Mouse (Mus musculus): Measurements from ENCODE around the gene Preb. TPM values are rescaled to one million over a fixed set of nuclear protein-coding genes. Genes with fewer than 3 reads are reported as not detected.
A peak's percentile ranks its signal among the peaks of the same experiment; 100 is the strongest.

The Preb gene
- total RNA-seq, 2 experiments from 2014 or later: 125 to 133 TPM

DNA sequence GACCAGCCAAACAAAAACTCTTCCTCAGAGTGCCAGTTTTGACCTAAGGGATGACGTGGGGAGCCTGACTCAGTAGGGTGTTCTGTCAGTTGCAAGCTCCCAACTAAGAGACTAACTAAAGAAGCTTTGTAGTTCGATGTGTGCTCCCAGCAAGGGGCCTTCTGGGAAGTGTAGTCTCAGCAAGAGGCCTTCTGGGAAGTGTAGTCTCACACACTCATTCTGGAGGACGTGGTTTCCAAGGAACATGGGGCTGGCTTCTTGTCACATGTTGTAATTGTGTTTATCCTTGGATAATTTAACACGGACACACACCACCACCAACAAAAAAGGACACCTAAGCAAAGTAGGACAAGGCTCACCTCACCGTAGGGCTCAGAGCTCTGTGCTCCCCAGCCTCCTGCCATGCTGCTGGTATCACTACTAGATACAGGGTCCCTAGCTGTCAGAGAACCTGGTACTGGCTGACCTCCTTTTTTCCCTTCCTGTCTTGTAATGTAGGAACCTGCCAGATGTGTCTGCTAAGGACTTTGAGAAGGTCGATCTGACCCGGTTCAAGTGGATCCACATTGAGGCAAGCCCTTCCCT, 32.1 kb downstream of the Preb start:
- peak; percentile 65 to 75 for DNase-seq (ENCODE audit: low spot score in 2 of 2)
- intact Hi-C loops (cut with DNase I): no loop called here

- DNase-seq (ENCODE audit: low spot score in 2 of 2): no peak
- intact Hi-C loops (cut with DNase I): no loop called here
Observed at GRCm38 (mm10) chr5:30926073-30926472, 34.1 kb downstream of the Preb start.

DNA sequence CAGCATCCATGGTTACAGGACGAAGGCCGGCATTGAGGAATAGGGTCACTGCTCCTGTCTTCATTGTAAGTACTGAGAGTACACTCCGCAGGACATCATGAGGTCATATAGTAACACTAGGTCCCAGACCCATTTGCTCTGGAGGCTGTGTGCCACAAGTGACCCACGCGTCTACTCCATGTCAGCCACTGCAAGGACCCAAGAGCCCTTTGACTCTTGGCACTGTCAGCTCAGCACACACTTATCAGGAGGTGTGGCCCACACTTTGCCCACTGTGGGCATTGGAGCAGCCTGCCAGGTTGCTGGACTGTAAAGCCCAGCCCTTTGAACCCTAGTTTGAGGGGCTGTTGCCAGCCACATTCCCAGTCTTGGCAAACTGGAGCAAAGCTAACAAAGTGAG, 34.9 kb downstream of the Preb start:
- no peak for DNase-seq (ENCODE audit: low spot score in 2 of 2)
- intact Hi-C loops (cut with DNase I): no loop called here

GRCm38 (mm10) chr5:30924614-30925013, 35.5 kb downstream of the Preb start:
- DNase-seq (ENCODE audit: low spot score in 2 of 2): no peak
- intact Hi-C loops (cut with DNase I): no loop called here

DNA sequence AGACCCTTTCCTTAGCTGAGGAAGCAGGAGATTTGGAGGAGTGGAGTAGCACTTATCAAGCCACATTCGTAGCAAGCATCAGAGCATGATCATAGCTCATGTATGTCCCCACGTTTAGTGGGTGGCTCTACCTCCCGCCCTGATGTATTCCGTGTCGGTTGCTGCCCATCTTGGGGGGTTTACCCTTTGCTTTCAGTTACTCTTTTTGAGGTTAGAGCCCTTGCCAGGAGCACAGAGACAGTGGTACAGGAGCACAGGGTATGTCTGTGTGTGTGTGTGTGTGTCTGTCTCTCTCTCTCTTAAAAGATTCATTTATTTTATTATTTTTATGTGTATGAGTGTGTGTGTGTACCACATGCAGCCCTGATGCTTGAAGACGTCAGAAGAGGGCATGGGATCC, 37.0 kb downstream of the Preb start:
- DNase-seq (ENCODE audit: low spot score in 2 of 2): no peak
- intact Hi-C loops (cut with DNase I): no loop called here

DNA sequence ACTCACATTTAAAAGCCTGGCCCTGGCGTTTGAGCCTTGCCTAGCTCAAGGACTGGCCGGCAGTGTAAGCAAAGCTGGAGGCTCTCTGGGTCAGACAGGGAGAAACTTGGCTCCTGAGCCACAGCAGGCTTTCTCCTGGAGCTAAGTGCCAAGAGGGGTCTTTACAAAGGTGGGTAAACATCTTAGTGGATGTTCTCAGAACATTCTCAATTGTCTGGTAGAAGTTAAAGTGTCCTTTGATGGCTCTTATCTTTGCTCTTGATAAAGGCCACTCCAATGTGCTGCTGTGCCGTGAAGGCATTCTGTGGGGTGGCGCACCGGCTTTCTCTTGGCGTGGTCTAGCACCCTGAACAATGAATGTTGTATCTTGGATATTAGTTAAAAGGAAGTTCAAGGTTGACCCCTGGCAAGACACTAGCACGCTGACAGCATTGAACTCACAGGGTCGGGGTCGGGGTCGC, 37.5 kb downstream of the Preb start:
- intact Hi-C loops (cut with DNase I): no loop called here
- no peak for DNase-seq (ENCODE audit: low spot score in 2 of 2)

DNA sequence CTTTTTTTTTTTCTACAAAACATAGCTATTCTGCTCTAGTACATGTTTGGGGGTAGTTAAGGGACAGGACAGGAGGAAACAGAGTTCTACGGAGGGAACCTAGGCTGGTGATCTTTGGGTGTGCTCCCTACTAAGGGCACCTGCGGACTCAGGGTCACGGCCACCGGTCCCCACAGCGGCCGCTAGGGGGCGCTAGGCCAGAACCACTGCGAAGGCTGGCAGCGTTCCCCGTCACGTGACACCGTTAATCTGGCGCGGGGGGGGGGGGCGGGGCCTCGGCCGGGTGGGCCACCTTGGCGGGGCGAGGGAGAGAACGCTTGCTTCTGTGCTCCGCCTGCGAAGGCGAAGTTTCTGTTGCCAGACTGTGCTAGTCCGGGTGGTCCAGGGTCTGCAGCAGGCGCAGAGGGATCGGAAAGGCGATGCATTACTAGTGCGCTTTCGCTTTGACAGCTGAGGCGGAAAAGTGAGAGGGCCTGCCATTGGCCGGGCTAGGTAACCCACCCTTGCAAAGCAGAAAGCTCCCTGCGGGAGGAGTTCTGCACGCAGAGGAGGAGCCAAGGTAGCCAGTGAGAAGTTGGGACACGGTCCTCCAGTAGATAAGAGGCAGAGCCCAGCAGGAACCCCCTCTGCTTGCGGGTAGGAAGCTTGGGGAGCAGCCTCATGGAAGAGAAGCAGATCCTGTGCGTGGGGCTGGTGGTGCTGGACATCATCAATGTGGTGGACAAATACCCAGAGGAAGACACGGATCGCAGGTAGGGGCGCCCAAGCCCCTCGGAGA, 38.7 kb downstream of the Preb start, which contains the start of gene Khk:
TSS of gene Khk (plus strand) at position 176 of the 778 bp plus-strand sequence.
- intact Hi-C loops (cut with DNase I): no loop called here
- DNase-seq (ENCODE audit: low spot score in 2 of 2): peak; percentile 87 to 89

- intact Hi-C loops (cut with DNase I): no loop called here
- DNase-seq (ENCODE audit: low spot score in 2 of 2): no peak
Observed at GRCm38 (mm10) chr5:30920621-30921020, 39.5 kb downstream of the Preb start.

DNA sequence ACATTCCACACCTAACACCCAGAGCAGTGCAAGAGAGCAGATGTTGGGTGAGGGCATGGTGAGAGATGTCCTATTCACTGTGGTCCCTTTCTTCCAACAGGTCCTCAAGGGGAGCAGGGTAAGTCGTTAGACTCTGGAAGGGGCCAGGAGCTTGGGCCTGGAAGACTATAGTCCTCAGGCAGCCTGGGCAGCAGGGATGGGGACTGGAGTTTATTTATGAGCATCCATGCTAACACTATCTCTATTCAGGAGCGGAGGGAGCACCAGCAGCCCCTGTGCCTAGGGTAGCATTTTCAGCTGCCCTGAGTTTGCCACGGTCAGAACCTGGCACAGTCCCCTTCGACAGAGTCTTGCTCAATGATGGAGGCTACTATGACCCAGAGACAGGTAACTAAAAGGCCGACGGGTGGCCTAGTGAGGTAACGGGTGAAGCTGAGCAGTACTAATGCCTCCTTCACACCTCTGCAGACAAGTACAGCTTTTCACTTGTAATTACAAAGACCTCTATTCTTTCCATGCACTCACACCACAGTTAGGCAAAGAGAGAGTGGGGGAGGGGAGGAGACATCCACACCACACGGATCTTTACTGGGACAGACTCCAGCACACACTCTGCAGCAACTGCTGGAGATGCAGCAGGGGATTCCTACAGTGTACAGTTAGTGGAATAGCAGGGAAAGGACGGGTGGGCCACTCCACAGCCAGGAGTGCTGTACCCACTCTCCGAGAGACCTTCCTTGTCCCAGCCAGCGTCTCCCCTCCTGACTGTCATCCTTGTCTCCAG, 40.1 kb downstream of the Preb start:
- no peak for DNase-seq (ENCODE audit: low spot score in 2 of 2)
- intact Hi-C loops (cut with DNase I): no loop called here

- intact Hi-C loops (cut with DNase I): no loop called here
- DNase-seq (ENCODE audit: low spot score in 2 of 2): no peak
Observed at GRCm38 (mm10) chr5:30918691-30919090, 41.5 kb downstream of the Preb start.

DNA sequence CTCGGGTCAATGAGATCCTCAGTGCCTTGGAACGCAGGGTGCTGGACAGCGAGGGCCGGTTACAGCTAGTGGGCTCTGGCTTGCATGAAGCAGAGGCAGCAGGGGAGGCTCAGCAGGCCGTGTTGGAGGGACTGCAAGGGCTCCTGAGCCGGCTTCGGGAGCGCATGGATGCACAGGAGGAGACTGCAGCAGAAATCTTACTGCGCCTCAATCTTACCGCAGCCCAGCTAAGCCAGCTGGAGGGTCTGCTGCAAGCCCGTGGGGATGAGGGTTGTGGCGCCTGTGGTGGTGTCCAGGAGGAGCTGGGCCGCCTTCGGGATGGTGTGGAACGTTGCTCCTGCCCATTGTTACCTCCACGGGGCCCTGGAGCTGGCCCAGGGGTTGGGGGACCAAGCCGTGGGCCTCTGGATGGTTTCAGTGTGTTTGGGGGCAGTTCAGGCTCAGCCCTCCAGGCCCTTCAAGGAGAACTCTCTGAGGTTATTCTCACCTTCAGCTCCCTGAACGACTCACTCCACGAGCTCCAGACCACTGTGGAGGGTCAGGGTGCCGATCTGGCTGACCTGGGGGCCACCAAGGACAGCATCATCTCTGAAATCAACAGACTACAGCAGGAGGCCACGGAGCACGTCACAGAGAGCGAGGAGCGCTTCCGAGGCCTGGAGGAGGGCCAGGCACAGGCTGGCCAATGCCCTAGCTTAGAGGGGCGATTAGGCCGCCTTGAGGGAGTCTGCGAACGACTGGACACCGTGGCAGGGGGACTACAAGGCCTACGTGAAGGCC, 42.1 kb downstream of the Preb start:
- intact Hi-C loops (cut with DNase I): loop anchor here (2.0 kb wide), 1 partner anchor 111 kb away; no protein-coding TSS in a partner anchor
- no peak for DNase-seq (ENCODE audit: low spot score in 2 of 2)

GRCm38 (mm10) chr5:30917348-30917747, 42.8 kb downstream of the Preb start:
- no peak for DNase-seq (ENCODE audit: low spot score in 2 of 2)
- intact Hi-C loops (cut with DNase I): loop anchor here (2.0 kb wide), 1 partner anchor 111 kb away; no protein-coding TSS in a partner anchor

DNA sequence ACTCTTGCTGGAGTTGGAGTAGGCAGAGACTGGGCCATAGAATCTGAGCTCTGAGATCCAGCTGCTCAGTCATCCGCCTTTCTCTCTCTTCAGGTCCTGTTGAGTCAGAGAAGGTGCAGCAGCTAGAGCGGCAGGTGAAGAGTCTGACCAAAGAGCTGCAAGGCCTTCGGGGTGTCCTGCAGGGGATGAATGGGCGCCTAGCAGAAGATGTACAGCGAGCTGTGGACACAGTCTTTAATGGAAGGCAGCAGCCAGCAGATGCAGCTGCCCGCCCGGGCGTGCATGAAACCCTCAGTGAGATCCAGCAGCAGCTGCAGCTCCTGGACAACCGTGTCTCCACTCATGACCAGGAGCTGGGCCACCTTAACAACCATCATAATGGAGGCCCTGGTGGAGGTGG, 43.3 kb downstream of the Preb start:
- no peak for DNase-seq (ENCODE audit: low spot score in 2 of 2)
- intact Hi-C loops (cut with DNase I): loop anchor here (2.0 kb wide), 1 partner anchor 110 kb away; no protein-coding TSS in a partner anchor

DNA sequence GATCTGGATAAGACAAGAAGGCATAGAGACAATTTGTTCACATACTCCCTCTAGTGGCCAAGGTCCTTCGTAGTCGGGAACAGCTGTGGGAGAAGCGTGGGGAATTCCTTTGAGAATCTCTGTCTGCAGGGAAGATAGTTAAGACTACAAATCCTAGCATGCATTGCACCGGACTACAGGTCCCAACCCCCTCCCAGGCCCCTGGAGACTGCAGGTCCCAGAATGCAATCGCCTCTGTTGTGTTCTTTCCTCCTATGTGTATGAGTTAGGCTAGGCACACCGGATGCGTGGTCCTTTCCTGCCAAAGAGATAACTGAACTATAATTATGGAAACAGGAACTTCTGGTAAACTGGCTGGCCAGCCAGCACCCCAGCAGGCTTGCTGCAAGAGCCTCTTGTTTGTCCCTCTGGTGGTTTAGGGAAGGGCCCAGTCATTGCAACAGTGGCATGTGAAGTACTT, 44.2 kb downstream of the Preb start:
- peak; percentile 87 to 98 for DNase-seq (ENCODE audit: low spot score in 2 of 2)
- intact Hi-C loops (cut with DNase I): loop anchor here (2.0 kb wide), 1 partner anchor 109 kb away; no protein-coding TSS in a partner anchor

DNA sequence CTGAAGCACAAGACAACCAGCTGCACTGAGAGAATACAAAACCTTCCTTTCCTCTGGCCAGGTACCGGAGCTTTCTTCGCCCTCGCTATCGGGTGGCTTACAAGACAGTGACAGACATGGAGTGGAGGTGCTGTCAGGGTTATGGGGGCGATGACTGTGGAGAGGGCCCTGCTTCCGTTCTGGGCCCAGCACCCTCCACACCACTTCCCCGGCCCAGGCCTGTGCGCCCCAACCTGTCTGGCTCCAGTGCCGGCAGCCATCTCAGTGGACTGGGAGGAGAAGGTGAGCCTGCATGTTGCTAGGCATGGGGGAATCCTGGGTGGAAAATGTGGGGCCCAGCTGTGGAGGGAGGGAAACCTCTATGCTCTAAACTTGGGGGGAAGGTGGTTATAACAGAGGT, 44.7 kb downstream of the Preb start:
- intact Hi-C loops (cut with DNase I): no loop called here
- no peak for DNase-seq (ENCODE audit: low spot score in 2 of 2)

DNA sequence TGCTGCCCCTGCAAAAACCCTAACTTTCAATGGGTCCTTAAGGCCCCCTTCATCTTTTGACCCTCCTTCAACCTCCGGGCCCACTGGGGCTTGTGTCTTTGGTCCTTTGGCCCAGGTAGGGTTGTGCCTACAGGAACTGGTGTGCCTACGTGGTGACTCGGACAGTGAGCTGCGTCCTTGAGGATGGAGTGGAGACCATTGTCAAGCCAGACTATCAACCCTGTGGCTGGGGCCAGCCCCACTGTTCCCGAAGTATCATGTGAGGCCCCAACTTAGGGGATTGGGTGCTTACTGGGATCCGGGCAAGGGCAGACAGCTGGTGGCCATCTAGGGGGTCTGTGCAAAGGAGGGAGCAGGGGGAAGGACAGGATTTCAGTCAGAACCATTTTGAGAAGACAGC, 45.3 kb downstream of the Preb start:
- no peak for DNase-seq (ENCODE audit: low spot score in 2 of 2)
- intact Hi-C loops (cut with DNase I): no loop called here

GRCm38 (mm10) chr5:30914101-30914635, 46.0 kb downstream of the Preb start:
- DNase-seq (ENCODE audit: low spot score in 2 of 2): no peak
- intact Hi-C loops (cut with DNase I): no loop called here

DNA sequence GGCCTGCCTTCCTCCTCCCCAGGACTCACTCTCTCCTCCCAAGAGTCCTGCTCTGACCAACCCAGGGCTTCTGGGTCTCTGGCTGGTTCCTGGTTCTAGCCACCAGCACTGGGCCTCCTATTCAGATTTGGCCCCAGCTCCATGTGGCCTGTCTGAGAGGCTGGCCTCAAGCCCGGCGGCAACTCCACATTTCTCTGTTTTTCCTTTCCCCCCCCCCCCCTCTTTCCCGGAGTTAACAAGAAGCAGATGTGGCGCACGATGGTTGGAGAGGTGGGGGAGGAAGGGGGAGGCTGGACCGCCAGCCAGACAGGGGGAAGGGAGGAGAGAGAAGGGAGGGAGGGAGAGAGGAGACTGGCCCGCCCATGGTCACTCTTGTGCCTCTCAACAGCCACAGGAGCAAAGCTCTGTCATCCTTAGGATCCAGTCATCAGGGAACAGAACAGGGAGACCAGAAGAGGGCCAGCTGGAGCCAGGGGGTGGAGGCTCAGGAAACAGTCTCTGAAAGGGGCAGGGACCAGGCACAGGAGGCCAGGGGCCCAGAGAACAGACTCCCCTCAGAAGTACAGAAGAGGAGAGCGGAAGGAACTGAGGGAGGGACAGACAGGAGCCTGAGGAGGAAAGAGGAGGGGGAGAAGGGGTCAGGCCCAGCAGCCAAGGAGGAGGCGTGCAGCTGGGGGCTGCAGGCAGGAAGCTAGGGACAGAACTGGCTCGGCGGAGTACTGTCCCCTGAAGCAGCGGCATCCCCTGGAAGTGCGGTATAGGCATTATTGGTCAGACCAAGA, 46.9 kb downstream of the Preb start, which contains the start of gene Emilin1:
TSS of gene Emilin1 (plus strand) at position 343 of the 782 bp plus-strand sequence.
- intact Hi-C loops (cut with DNase I): no loop called here

More for the DNA sequence above, 46.9 kb downstream of the Preb start, which contains the start of gene Emilin1:
- no peak for DNase-seq (ENCODE audit: low spot score in 2 of 2)

Measured in left cerebral cortex, postnatal 25 days (tissue).